Mouse (Mus musculus): ENCODE data around the gene BC004004. TPM values are rescaled to one million over a fixed set of nuclear protein-coding genes. Genes with fewer than 3 reads are reported as not detected.

Gene BC004004
- polyA plus RNA-seq, 1 experiment, result 32.8 TPM

DNA sequence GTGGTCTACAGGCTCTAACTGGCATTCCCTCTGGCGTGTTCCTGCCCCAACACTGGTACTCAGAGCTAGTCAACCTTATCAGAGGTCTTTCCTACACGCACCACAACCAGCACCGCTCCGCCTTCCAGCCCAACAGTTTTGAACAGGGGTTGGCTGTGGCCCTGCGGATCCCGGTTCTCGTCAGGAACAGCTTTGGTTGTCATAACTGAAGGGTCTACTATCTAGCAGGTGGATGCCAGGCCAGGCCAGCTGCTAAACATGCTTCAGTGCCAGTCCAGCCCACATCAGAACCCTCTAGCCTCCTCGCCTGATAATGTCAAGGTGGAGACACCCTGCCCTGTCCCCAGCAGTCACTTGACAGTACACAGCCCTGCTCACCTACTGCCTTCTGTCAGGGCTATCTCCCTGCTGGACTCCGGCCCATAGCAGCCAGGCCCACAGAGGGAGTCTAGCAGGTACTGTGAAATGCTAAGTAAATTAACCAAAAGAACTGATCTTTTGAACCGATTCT, 11.5 kb upstream of the BC004004 start:
- TF ChIP-seq GATA1 (IDR thresholded peaks at IDR 0.05; ENCODE audit: low read length), result no peak

DNA sequence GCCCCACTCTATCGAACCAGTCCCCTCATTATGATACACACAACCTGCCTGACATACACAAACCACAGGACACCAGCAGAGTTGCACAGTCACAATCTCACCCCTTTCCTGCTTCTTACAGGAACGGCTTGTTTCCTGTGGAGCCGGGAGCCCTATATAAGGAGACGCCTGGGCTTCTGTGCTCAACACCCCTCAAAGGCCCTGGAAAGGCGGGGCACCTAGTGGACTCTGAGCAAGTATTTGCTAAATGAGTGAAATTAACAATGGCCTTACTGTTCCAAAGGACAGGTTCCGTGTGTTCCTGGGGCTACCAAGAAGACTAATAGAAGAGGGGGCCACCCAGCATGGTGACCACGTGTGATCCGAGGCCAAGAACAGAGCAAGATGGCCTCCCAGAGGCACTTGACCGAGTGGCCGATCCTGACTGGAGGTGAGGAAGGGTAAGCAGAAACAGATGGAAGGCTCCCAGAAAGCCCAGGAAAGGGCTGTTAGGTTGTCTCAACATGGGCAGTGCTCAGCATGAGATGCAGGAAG, 10.5 kb upstream of the BC004004 start:
- no peak for TF ChIP-seq GATA1 (IDR thresholded peaks at IDR 0.05; ENCODE audit: low read length)

DNA sequence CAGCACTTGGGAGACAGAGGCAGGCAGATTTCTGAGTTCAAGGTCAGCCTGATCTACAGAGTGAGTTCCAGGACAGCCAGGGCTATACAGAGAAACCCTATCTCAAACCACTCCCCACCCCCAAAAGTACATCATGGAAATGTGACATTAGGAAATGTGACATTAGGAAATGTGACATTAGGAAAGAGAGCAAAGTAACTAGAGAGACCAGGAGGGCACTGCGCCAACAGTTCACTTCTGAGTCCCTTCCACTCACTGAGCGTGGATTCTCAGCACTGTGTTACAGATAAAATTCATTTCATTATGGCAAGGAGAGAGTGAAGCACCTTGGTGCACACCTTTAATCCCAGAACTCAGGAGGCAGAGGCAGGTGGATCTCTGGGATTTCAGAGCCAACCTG, 9.7 kb upstream of the BC004004 start:
- no peak for TF ChIP-seq GATA1 (IDR thresholded peaks at IDR 0.05; ENCODE audit: low read length)

DNA sequence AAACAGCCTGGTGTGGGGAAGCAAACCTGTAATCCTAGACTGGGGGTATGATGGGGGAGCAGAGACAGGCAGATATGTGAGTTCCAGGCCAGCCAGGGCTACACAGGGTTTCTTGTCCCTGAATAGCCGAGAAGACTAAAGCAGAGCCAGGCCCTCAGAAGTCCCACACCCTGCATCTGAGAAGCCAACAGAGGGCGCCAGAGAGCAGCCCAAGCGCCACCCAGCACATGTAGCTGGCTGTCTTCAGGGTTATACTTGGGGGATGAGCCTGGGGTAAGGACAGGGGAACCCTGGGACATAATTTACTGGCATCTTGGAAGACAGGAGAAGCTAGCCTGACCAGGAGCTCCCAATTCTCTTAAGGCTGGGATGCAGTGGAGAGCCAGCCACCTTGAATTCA, 9.1 kb upstream of the BC004004 start:
- TF ChIP-seq GATA1 (IDR thresholded peaks at IDR 0.05; ENCODE audit: low read length), result no peak

DNA sequence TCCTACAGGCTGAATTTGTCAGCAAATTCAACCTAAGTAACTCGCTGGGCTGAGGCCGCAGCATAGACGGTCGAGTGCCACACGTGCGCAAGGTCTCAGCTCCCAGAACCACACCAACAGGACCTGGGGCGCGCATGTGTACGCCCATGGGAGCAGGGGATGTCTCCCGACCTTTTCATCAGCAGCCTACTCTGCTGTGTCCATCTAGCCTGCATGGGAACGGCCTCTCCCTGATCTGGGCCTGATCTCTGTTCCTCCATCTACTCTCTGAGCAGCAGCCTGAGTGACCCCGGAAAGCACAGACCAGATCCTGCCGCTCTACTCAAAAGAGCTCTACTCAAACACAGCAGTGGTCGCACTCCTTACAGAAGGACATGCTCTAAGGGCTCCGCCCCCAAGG, 8.1 kb upstream of the BC004004 start:
- no peak for TF ChIP-seq GATA1 (IDR thresholded peaks at IDR 0.05; ENCODE audit: low read length)

DNA sequence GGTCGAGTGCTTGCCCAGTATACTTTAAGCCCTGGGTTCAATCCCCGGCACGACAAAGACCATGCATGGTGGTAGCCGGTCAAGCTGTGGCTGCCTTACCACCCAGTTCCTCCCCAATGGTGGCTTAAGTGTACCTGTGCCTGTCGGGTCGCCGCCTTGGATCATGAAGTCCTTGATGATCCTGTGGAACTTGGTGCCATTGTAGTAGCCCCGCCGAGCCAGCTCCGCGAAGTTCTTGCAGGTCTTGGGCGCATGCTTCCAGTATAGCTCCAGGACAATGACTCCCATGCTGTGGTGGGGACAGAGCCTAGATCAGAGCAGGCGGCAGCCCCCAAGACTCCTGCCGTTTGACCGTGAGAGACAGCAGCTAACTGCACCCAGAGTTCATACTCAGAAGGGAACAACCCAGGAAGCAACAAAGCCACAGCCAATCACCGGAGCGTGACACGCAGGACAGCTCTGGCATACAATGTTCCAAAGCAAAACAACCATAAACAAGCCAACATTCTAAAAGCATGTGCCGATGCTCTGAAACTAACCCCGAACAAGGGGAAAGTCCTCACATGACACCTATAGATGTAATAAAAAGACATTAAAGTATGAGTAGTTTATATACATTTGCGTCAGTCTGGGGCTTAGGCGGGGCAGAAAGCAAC, 6.9 kb upstream of the BC004004 start:
- no peak for TF ChIP-seq GATA1 (IDR thresholded peaks at IDR 0.05; ENCODE audit: low read length)

DNA sequence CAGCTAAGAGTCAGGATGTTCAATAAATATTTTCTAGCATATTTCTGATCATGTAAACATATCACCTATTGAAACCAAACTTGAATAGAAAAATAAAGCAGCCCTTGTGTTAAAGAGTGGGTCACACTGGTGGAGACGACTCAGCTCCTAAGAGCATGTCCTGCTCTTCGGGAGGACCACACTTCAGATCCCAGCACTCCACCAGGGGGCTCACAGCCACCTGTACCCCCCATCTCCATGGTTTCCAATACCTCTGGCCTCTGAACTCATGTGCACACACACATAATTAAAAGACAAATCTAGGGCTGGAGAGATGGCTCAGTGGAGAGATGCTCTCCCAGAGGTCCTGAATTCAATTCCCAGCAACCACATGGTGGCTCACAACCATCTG, 6.3 kb upstream of the BC004004 start:
- TF ChIP-seq GATA1 (IDR thresholded peaks at IDR 0.05; ENCODE audit: low read length), result no peak

DNA sequence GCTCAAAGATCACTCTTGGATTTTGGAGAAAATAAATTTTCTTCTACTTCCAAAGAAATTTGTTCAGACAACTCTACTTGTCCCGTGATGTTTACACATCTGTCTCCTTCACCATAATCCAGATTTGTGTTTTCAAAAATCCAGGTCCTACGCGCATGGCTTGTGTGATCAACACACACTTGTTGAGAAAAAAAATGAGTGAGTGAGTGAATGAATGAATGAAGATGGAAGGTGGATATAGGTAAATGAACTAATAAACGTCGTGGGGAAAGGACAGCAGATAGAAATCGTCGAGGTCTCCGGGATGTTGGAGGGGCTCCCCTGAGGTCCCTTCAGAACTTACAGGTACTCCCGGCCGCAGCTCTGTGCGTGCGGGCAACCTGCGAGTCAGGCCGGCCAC, 5.2 kb upstream of the BC004004 start:
- no peak for TF ChIP-seq GATA1 (IDR thresholded peaks at IDR 0.05; ENCODE audit: low read length)

DNA sequence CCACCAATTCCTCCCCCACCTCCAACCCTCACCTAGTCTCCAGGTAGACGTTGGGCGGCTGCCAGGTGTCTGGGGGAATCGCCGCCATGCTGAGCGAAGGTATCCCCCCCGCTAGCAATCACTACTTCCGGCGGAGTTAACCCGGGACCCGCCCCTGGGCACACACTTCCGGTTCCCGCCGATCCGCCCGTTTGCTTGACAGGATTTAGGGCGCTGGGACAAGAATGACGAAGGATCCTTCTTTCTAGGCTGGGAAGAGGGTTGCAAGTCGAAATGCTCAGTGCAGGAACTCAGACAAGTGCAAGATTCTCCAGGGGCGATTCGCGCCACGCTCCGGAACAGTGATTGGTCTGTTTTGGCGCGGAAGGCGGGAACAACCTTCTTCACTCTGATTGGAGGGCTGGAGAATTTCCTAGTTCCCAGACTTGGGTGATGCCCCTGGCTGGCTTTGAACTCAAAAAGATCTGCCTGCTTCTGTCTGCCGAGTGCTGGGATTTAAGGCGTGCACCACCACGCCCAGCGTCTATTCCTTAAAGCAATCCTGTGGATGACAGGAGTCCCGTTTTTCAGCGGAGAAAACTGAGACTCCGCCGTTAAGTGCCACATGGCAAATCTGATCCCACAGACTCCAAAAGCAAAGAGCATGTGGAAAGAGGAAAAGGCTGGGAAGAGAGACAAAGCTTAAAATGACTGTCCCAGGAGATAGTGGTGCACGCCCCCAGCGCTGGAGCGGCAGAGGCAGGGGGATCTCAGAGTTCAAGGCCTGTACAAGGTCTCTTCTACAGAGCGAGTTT, 4.6 kb upstream of the BC004004 start, which contains the start of gene Ppil1:
TSS of gene Ppil1 (minus strand) at position 347 of the 794 bp plus-strand sequence.
- no peak for TF ChIP-seq GATA1 (IDR thresholded peaks at IDR 0.05; ENCODE audit: low read length)

DNA sequence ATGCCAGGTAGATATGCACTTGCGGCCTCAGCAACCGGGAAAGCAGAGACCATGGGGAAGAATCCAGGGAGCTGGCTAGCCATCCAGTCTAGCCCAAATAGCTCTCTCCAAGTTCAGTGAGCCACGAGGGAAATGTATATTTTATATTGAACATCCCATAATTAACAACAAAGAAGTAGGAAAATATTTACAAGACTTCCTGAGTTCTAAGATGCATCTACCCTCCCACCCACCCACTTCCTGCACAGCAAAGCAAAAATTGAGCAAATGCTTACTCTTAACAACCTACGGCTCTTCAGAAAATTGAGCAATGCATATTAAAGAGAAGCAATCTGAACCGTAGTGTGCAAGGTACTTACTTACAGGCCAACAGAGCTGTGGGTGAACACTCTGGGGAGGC, 3.8 kb upstream of the BC004004 start:
- TF ChIP-seq GATA1 (IDR thresholded peaks at IDR 0.05; ENCODE audit: low read length), result no peak

DNA sequence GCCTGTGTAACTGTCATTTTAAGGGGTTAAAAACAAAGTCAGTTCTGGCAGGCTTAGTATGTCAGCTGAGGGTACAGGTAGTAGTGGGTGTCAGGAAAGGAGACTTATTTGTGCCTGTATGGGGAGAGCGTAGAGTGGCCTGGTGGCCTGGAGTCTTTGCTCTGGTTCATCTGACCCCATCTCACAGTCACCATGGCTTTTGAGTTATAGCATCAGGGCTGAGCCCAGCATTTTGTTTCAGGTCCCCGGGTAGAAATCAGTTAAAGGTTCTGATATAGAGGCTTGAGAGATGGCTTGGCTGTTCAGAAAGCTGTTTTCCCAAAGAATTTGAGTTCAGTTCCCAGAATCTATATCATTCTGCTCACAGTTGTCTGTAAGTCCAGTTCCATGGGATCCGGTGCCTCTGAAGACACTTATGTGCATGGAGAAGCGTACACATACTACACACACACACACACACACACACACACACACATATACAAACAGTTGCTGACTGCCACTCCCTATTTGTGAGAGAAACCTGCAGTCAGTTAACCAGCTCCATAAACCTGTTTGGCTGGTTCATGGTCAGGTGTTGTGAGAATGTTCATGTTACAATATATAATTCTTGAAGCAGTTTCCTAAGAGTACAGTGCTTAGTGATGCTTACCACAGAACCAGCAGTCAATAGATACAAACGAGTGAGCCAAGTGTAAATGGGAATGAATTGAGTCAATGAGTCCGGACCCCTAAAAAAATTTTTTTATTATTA, 482 bp upstream of the BC004004 start:
- no peak for TF ChIP-seq GATA1 (IDR thresholded peaks at IDR 0.05; ENCODE audit: low read length)

DNA sequence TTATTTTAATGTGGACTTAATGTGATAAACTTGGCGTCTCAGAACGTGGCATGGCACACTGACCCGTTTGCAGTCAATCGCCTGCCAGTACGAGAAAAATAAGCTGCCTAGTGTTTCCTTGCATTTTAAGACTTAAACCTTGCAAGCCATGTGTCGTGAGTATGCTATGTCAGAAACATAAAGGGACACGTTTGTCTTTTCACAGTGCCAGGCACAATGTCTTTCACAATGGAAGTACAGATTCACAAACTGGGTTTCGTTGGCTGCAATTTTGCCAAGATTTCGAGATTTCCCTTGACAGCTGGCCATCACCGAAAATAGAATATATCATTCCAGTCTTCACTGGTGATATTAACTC, 740 bp downstream of the BC004004 start:
- TF ChIP-seq GATA1 (IDR thresholded peaks at IDR 0.05; ENCODE audit: low read length), result no peak

DNA sequence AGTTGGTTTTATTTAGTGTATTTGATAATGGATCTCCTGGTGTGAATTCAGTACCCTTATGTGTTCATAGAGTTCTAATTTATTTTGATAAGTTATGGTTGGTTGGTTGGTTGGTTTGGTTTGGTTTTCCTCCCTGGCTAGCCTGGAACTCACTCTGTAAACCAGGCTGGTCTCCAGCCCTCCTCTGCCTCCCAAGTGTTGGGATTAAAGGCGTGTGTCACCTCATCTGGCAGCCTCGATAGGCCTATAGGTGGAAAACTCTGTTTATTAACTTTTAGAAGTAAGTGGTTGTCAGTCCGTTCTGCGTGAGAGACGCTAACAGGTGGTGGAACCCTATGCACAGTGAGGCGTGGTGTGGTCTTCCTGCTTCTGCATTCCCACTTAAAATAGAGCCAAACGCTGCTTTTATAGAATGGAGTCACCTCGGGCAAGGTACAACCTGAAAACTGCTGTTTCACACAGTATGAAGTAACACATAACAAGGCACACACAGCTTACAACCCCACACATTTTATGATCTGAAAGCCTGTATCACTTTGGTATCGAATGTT, 1.6 kb downstream of the BC004004 start:
- TF ChIP-seq GATA1 (IDR thresholded peaks at IDR 0.05; ENCODE audit: low read length), result no peak

DNA sequence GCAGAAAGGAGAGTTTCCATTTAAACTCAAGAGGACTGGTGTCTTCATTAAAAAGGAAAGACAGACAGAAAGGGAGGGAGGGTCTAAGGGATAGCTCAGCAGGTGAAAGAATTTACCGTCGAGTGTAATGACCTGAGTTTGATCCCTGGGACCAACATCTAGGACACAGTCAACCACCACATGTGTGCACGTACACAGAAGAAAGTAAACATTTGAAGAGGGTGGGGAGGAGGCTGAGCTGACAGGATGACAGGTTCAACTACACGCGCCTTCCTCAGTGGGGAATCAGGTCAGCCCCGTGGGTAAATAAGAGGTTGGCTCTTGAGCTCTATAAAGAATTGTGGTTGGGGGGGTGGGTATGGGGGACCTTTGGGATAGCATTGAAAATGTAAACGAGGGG, 4.6 kb downstream of the BC004004 start:
- TF ChIP-seq GATA1 (IDR thresholded peaks at IDR 0.05; ENCODE audit: low read length), result no peak

DNA sequence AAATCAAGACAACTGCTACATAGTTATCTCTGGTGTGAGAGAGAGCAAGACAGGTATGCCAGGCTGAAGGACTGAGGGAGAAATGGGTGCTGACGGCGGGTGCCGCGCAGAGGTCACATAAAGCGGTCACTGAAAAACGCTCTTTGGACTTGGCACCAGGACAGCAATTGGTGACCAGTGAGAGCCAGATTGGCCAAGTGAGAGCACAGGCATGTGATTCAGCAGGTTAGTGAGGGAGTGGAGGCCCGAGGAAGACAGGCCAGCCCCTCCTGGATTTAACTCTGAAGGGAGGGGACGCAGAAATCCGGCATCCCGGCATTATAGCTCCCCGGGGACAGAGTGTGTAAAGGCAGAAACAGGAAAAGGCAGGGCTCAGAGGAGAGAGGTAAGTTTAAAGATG, 5.3 kb downstream of the BC004004 start:
- TF ChIP-seq GATA1 (IDR thresholded peaks at IDR 0.05; ENCODE audit: low read length), result no peak

DNA sequence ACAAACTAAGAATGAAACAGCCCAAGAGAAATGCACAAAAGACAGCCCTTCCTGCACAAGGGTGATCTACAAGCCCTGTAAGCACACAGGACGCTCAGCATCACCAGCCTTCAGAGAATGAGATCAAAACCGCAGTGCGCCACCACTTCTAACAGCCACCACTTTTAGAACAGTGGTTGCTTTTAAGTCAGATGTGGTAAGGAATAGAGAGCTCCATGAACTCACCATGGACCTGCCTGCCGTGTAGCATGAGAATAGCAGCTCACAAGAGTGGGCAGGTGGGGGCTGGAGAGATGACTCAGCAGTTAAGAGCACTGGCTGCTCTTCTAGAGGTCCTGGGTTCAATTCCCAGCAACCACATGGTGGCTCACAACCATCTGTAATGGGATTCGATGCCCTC, 11.8 kb downstream of the BC004004 start:
- no peak for TF ChIP-seq GATA1 (IDR thresholded peaks at IDR 0.05; ENCODE audit: low read length)

All from G1E-ER4 (cell line).